Mouse (Mus musculus) CH12.LX (cell line): ENCODE measurements at regions not wholly inside any gene's neighbourhood (a gene's known extent, or its start where the extent isn't known, plus 50 kb on each side); places are given as distances from the start of the nearest gene placed in this dataset.

Experiments
- DNase-seq: peaks from one replicate; pipeline ENCODE4 v3.0.0-alpha.2; 2013; ENCODE audit errors: extremely low read depth
- H3K27ac ChIP-seq: 2 replicates; pipeline ENCODE4 v1.5.1; 2012; ENCODE audit warnings: low read depth, mild to moderate bottlenecking, control low read depth, moderate library complexity; ENCODE audit not compliant: insufficient read depth
- H3K27me3 ChIP-seq: replicated peaks from 2 replicates; pipeline ENCODE3; 2012; ENCODE audit warnings: inconsistent platforms
- H3K36me3 ChIP-seq, 2 experiments: replicated peaks in 1 of 2; 2 replicates each; pipeline versions ENCODE3 to v1.6.1; 2012; ENCODE audit warnings: inconsistent platforms in 1 of 2, low read length in 1 of 2, mild to moderate bottlenecking in 1 of 2, mixed read lengths in 1 of 2, moderate library complexity in 1 of 2; ENCODE audit not compliant: control insufficient read depth in 1 of 2, insufficient read depth in 1 of 2
- H3K4me1 ChIP-seq, 2 experiments: 2 replicates each; pipeline ENCODE4 v1.6.1; 2012; ENCODE audit warnings: inconsistent platforms in 1 of 2, moderate library complexity in 1 of 2; ENCODE audit not compliant: insufficient read depth in 2 of 2, control insufficient read depth in 1 of 2
- H3K4me2 ChIP-seq: 2 replicates; pipeline ENCODE4 v1.6.1; 2012; ENCODE audit warnings: low read depth, mild to moderate bottlenecking, control low read depth; ENCODE audit not compliant: poor library complexity, insufficient read depth, severe bottlenecking
- H3K4me3 ChIP-seq, 3 experiments: fragments of 150-350 bp in 1 of 3; sonication (generic) in 1 of 3; replicated peaks in 1 of 3; 2 replicates each; pipeline versions ENCODE3 to v1.5.1; 2011 to 2012; ENCODE audit warnings: low read depth in 2 of 3, low read length in 2 of 3, mild to moderate bottlenecking in 2 of 3, moderate library complexity in 2 of 3, control low read depth in 1 of 3, improper control_type of control experiment in 1 of 3, inconsistent platforms in 1 of 3, mixed read lengths in 1 of 3; ENCODE audit not compliant: poor library complexity in 1 of 3
- H3K79me2 ChIP-seq: replicated peaks from 2 replicates; pipeline ENCODE4 v1.6.1; 2012; ENCODE audit warnings: mild to moderate bottlenecking, moderate library complexity; ENCODE audit not compliant: control insufficient read depth, poor library complexity, insufficient read depth, severe bottlenecking; ENCODE audit errors: extremely low read depth
- H3K9ac ChIP-seq: 2 replicates; pipeline ENCODE4 v1.6.1; 2012; ENCODE audit warnings: low read depth, mild to moderate bottlenecking, control low read depth, moderate library complexity; ENCODE audit not compliant: insufficient read depth
- H3K9me3 ChIP-seq: replicated peaks from 2 replicates; pipeline ENCODE3; 2012; ENCODE audit warnings: low read length, inconsistent platforms, mixed read lengths
- BHLHE40 ChIP-seq: IDR thresholded peaks from 2 replicates; pipeline ENCODE4 v1.6.1; 2011; ENCODE audit warnings: mild to moderate bottlenecking, low read depth, low read length, improper control_type of control experiment
- CHD1 ChIP-seq: IDR thresholded peaks from 2 replicates; pipeline ENCODE4 v1.6.1; 2012; ENCODE audit warnings: low read depth, low read length, improper control_type of control experiment, inconsistent platforms
- CTCF ChIP-seq, 2 experiments: IDR thresholded peaks in 1 of 2; conservative IDR thresholded peaks in 1 of 2; 2 replicates each; pipeline ENCODE4 v1.5.1; 2011 to 2012; ENCODE audit warnings: low read depth in 2 of 2, low read length in 2 of 2, improper control_type of control experiment in 1 of 2, inconsistent platforms in 1 of 2, mild to moderate bottlenecking in 1 of 2, moderate library complexity in 1 of 2
- ELF1 ChIP-seq: IDR thresholded peaks from 2 replicates; pipeline ENCODE4 v1.6.1; 2014; ENCODE audit warnings: low read depth, mild to moderate bottlenecking, inconsistent platforms, low read length, improper control_type of control experiment
- EP300 ChIP-seq: IDR thresholded peaks from 2 replicates; pipeline ENCODE4 v1.6.1; 2011; ENCODE audit warnings: low read length, improper control_type of control experiment
- HCFC1 ChIP-seq: IDR thresholded peaks from 2 replicates; pipeline ENCODE4 v1.6.1; 2012; ENCODE audit warnings: low read depth, mild to moderate bottlenecking, inconsistent platforms, low read length, improper control_type of control experiment
- IRF4 ChIP-seq: IDR thresholded peaks from 2 replicates; pipeline ENCODE4 v1.6.1; 2014; ENCODE audit warnings: low read depth, mild to moderate bottlenecking, inconsistent platforms, low read length, improper control_type of control experiment
- JUN ChIP-seq: IDR thresholded peaks from 2 replicates; pipeline ENCODE4 v1.6.1; 2011; ENCODE audit warnings: low read depth, mild to moderate bottlenecking, low read length, improper control_type of control experiment, moderate library complexity; ENCODE audit not compliant: insufficient read depth
- JUND ChIP-seq: conservative IDR thresholded peaks from 2 replicates; pipeline ENCODE4 v1.6.1; 2011; ENCODE audit warnings: low read depth, low read length, improper control_type of control experiment
- KAT2A ChIP-seq: IDR thresholded peaks from 2 replicates; pipeline ENCODE4 v1.6.1; 2012; ENCODE audit warnings: low read length, improper control_type of control experiment, inconsistent platforms; ENCODE audit not compliant: insufficient replicate concordance
- MAFK ChIP-seq: IDR thresholded peaks from 2 replicates; pipeline ENCODE4 v1.6.1; 2011; ENCODE audit warnings: low read length, improper control_type of control experiment; ENCODE audit not compliant: insufficient replicate concordance
- MAX ChIP-seq: IDR thresholded peaks from 2 replicates; pipeline ENCODE4 v1.6.1; 2011; ENCODE audit warnings: low read length, improper control_type of control experiment
- MXI1 ChIP-seq: IDR thresholded peaks from 2 replicates; pipeline ENCODE4 v1.6.1; 2011; ENCODE audit warnings: mild to moderate bottlenecking, low read depth, low read length, improper control_type of control experiment
- MYC ChIP-seq: IDR thresholded peaks from 2 replicates; pipeline ENCODE4 v1.6.1; 2011; ENCODE audit warnings: low read depth, mild to moderate bottlenecking, improper control_type of control experiment, low read length
- NELFE ChIP-seq: IDR thresholded peaks from 2 replicates; pipeline ENCODE4 v1.6.1; 2011; ENCODE audit warnings: low read depth, low read length, improper control_type of control experiment
- NRF1 ChIP-seq: IDR thresholded peaks from 2 replicates; pipeline ENCODE4 v1.6.1; 2014; ENCODE audit warnings: low read depth, mild to moderate bottlenecking, inconsistent platforms, low read length, improper control_type of control experiment, moderate library complexity
- PAX5 ChIP-seq: IDR thresholded peaks from 2 replicates; pipeline ENCODE4 v1.6.1; 2012; ENCODE audit warnings: low read length, inconsistent platforms, mixed read lengths
- POLR2A ChIP-seq: IDR thresholded peaks from 2 replicates; pipeline ENCODE4 v1.6.1; 2011; ENCODE audit warnings: low read depth, mild to moderate bottlenecking, improper control_type of control experiment, low read length
- POLR2AphosphoS2 ChIP-seq: IDR thresholded peaks from 2 replicates; pipeline ENCODE4 v1.6.1; 2011; ENCODE audit warnings: low read depth, low read length, improper control_type of control experiment
- RAD21 ChIP-seq: IDR thresholded peaks from 2 replicates; pipeline ENCODE4 v1.6.1; 2011; ENCODE audit warnings: low read depth, mild to moderate bottlenecking, low read length, improper control_type of control experiment, moderate library complexity
- RCOR1 ChIP-seq: conservative IDR thresholded peaks from 2 replicates; pipeline ENCODE4 v1.6.1; 2012; ENCODE audit warnings: low read depth, mild to moderate bottlenecking, inconsistent platforms, low read length, improper control_type of control experiment
- SMC3 ChIP-seq: IDR thresholded peaks from 2 replicates; pipeline ENCODE4 v1.6.1; 2011; ENCODE audit warnings: low read depth, low read length, improper control_type of control experiment
- TCF12 ChIP-seq: IDR thresholded peaks from 2 replicates; pipeline ENCODE4 v1.6.1; 2014; ENCODE audit warnings: low read depth, mild to moderate bottlenecking, inconsistent platforms, low read length, improper control_type of control experiment
- UBTF ChIP-seq: IDR thresholded peaks from 2 replicates; pipeline ENCODE4 v1.6.1; 2012; ENCODE audit warnings: low read depth, mild to moderate bottlenecking, inconsistent platforms, low read length, improper control_type of control experiment, moderate library complexity
- USF1 ChIP-seq: IDR thresholded peaks from 2 replicates; pipeline ENCODE4 v1.6.1; 2014; ENCODE audit warnings: low read depth, mild to moderate bottlenecking, inconsistent platforms, low read length, improper control_type of control experiment
- dilution Hi-C: fragments of 300-500 bp; cut with MboI; formaldehyde crosslinking; loops from 2 replicates; pipeline ENCODE4 v1.14.3; 2020; ENCODE audit warnings: low sequenced_read_pairs; ENCODE audit not compliant: extremely low pct_unique_long_range_greater_than_20kb, extremely low pct_ligation_motif_present
- in situ Hi-C: fragments of 300-500 bp; cut with MboI; formaldehyde crosslinking; loops from 3 replicates; pipeline ENCODE4 v1.14.3; 2019; ENCODE audit warnings: low sequenced_read_pairs, low pct_ligation_motif_present, low pct_unique_long_range_greater_than_20kb, mixed read lengths

DNA sequence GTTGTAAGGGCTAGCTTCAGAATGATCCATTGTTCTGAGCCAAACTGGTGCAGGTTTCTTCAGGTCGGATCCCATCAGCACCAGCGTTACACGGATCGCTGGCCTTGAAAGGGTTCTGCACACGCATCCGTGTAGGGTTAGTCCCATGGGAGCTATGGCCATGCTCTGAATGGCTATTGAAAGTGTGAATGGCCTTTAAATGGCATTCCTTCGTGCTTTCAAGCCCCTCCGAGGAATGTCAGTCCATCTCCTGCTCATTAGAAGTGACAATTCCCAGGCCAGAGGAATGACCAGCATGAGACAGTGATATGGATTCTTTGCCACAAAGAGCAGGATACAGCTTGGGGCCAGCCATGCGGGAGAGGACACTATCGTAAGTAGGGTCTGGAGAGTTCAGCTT is 56.1 kb upstream of the Smyd2 start:
- H3K9me3 ChIP-seq, result no peaks in the 10 kb centered on the region
- no peaks in the 10 kb centered on the region for H3K36me3 ChIP-seq
- H3K27ac ChIP-seq, result no peak overlapping the region
- in situ Hi-C loops (loop anchor here (10.0 kb wide), 1 partner anchor 273 kb away; no protein-coding TSS in a partner anchor), dilution Hi-C loops (no loop called here)
- no peaks in the 10 kb centered on the region for H3K79me2 ChIP-seq
- no peak overlapping the region for H3K9ac ChIP-seq
- DNase-seq, result no peak
- no peak for TF ChIP-seq PAX5
- TF ChIP-seq TCF12, result no peak
- no peak for TF ChIP-seq EP300
- no peak for TF ChIP-seq USF1
- TF ChIP-seq JUN, result no peak
- no peak for TF ChIP-seq HCFC1
- no peak for TF ChIP-seq MAX
- TF ChIP-seq RCOR1, result no peak
- TF ChIP-seq SMC3, result no peak
- no peak for TF ChIP-seq RAD21
- no peak for TF ChIP-seq CTCF (conservative IDR thresholded peaks at IDR 0.05 in 1 of 2, IDR thresholded peaks at IDR 0.05 in 1 of 2; ENCODE audit: low read depth in 2 of 2, low read length in 2 of 2)
- TF ChIP-seq MYC, result no peak
- no peak for TF ChIP-seq NRF1
- TF ChIP-seq JUND, result no peak
- TF ChIP-seq CHD1, result no peak
- TF ChIP-seq MAFK, result no peak
- H3K4me3 ChIP-seq, result no peak overlapping the region
- no peak overlapping the region for H3K4me2 ChIP-seq
- H3K4me1 ChIP-seq, result no peaks in the 10 kb centered on the region
- H3K27me3 ChIP-seq, result peaks cover 51% of the 10 kb centered on the region

- Histone ChIP-seq H3K9me3 (no peaks in the 10 kb centered on the region), H3K27ac (no peak overlapping the region), H3K79me2 (no peaks in the 10 kb centered on the region), H3K4me1 (peaks cover 4% of the 10 kb centered on the region in 2 experiments; a peak in 2 of 4 replicates), H3K4me3 (no peak overlapping the region), H3K9ac (no peak overlapping the region), H3K36me3 (no peaks in the 10 kb centered on the region), H3K4me2 (no peak overlapping the region), H3K27me3 (peaks cover 36% of the 10 kb centered on the region)
- in situ Hi-C loops (loop anchor here (10.0 kb wide), 1 partner anchor 271 kb away; no protein-coding TSS in a partner anchor), dilution Hi-C loops (no loop called here)
- TF ChIP-seq POLR2AphosphoS2, result no peak
- no peak for TF ChIP-seq NELFE
- TF ChIP-seq KAT2A, result no peak
- TF ChIP-seq BHLHE40, result no peak
- no peak for TF ChIP-seq POLR2A
- TF ChIP-seq MXI1, result no peak
- no peak for TF ChIP-seq UBTF
- no peak for TF ChIP-seq RAD21
- TF ChIP-seq JUND, result no peak
- no peak for TF ChIP-seq TCF12
- no peak for TF ChIP-seq IRF4
- TF ChIP-seq ELF1, result no peak
- DNase-seq, result no peak
Measured at GRCm38 (mm10) chr1:189975660-189976059, 53.5 kb upstream of the Smyd2 start.
